Mouse (Mus musculus) c-Kit-positive CD71-negative TER-119-negative erythroid progenitor cells, embryonic 14.5 days (primary cell): ENCODE results near the gene Vash1.

Experiments used
- DNase-seq: peaks from one replicate; pipeline ENCODE4 v3.0.0-alpha.2; 2013; ENCODE audit warnings: low read depth

Vash1 gene

GRCm38 (mm10) chr12:86678591-86679545, at the start of gene Vash1:
Gene Vash1 (plus strand): TSS chr12:86678700.
- DNase-seq: no peak

GRCm38 (mm10) chr12:86628783-86629172, 49.7 kb upstream of the Vash1 start:
- DNase-seq: no peak

GRCm38 (mm10) chr12:86641763-86642162, 36.7 kb upstream of the Vash1 start:
- DNase-seq: no peak

- no peak for DNase-seq
Measured at GRCm38 (mm10) chr12:86644512-86645273, 33.8 kb upstream of the Vash1 start.

- DNase-seq: no peak
Measured at GRCm38 (mm10) chr12:86645494-86645893, 33.0 kb upstream of the Vash1 start.

GRCm38 (mm10) chr12:86646831-86647230, 31.7 kb upstream of the Vash1 start:
- DNase-seq: no peak

- DNase-seq: no peak
Measured at GRCm38 (mm10) chr12:86647279-86647678, 31.2 kb upstream of the Vash1 start.

GRCm38 (mm10) chr12:86647736-86648135, 30.8 kb upstream of the Vash1 start:
- DNase-seq: no peak

GRCm38 (mm10) chr12:86648489-86648888, 30.0 kb upstream of the Vash1 start:
- no peak for DNase-seq

- DNase-seq: no peak
Measured at GRCm38 (mm10) chr12:86651301-86651860, 27.1 kb upstream of the Vash1 start.

GRCm38 (mm10) chr12:86652570-86653041, 25.9 kb upstream of the Vash1 start:
- no peak for DNase-seq

- DNase-seq: no peak
Measured at GRCm38 (mm10) chr12:86659447-86659968, 19.0 kb upstream of the Vash1 start.

GRCm38 (mm10) chr12:86660466-86660865, 18.0 kb upstream of the Vash1 start:
- no peak for DNase-seq

GRCm38 (mm10) chr12:86665656-86666055, 12.8 kb upstream of the Vash1 start:
- DNase-seq: no peak

- no peak for DNase-seq
Measured at GRCm38 (mm10) chr12:86668404-86668803, 10.1 kb upstream of the Vash1 start.

- DNase-seq: no peak
Measured at GRCm38 (mm10) chr12:86672105-86672504, 6.4 kb upstream of the Vash1 start.

- no peak for DNase-seq
Measured at GRCm38 (mm10) chr12:86672507-86672906, 6.0 kb upstream of the Vash1 start.

- DNase-seq: no peak
Measured at GRCm38 (mm10) chr12:86679546-86679930, 1.0 kb downstream of the Vash1 start.

- DNase-seq: no peak
Measured at GRCm38 (mm10) chr12:86679991-86680491, 1.5 kb downstream of the Vash1 start.

GRCm38 (mm10) chr12:86680591-86681193, 2.2 kb downstream of the Vash1 start:
- DNase-seq: no peak

- no peak for DNase-seq
Measured at GRCm38 (mm10) chr12:86681626-86682025, 3.1 kb downstream of the Vash1 start.

GRCm38 (mm10) chr12:86682178-86682577, 3.7 kb downstream of the Vash1 start:
- no peak for DNase-seq
